Mouse (Mus musculus): ENCODE measurements around the gene Oit3. TPM values are rescaled to one million over a fixed set of nuclear protein-coding genes. Genes with fewer than 3 reads are reported as not detected.
A peak's percentile ranks its signal among the peaks of the same experiment; 100 is the strongest.

Gene Oit3
- polyA plus RNA-seq, 1 experiment from 2014 or later = 0.09 TPM

- no peak for ATAC-seq (ENCODE audit: low FRiP score)
- Histone ChIP-seq H3K4me1 (peaks cover 2% of the 10 kb centered on the region; the same call in 1 of the 2 replicates), H3K9me3 (replicated peaks) (no peaks in the 10 kb centered on the region), H3K9ac (replicated peaks) (no peak overlapping the region), H3K27me3 (replicated peaks) (no peaks in the 10 kb centered on the region), H3K27ac (replicated peaks) (no peak overlapping the region), H3K36me3 (no peaks in the 10 kb centered on the region), H3K4me3 (replicated peaks) (no peak overlapping the region), H3K4me2 (no peak overlapping the region)
- 94% methylated on average over 15 of the region's 15 CpGs for WGBS
Observed at GRCm38 (mm10) chr10:59454631-59455030, 13.1 kb upstream of the Oit3 start.

- ATAC-seq (ENCODE audit: low FRiP score) = peak; percentile 50; the same call in 1 of the 2 replicates
- no peaks in the 10 kb centered on the region for H3K36me3 ChIP-seq
- no peaks in the 10 kb centered on the region for H3K27me3 ChIP-seq (replicated peaks)
- H3K9me3 ChIP-seq (replicated peaks) = no peaks in the 10 kb centered on the region
- no peak overlapping the region for H3K9ac ChIP-seq (replicated peaks)
- WGBS = 40% methylated on average over 5 of the region's 5 CpGs
- no peak overlapping the region for H3K4me2 ChIP-seq
- no peak overlapping the region for H3K4me3 ChIP-seq (replicated peaks)
- no peak overlapping the region for H3K27ac ChIP-seq (replicated peaks)
- peaks cover 2% of the 10 kb centered on the region; the same call in 1 of the 2 replicates for H3K4me1 ChIP-seq
Observed at GRCm38 (mm10) chr10:59451839-59452238, 10.3 kb upstream of the Oit3 start.

GRCm38 (mm10) chr10:59447546-59447945 is 6.0 kb upstream of the Oit3 start:
- H3K4me2 ChIP-seq = no peak overlapping the region
- no peak overlapping the region for H3K27ac ChIP-seq (replicated peaks)
- H3K36me3 ChIP-seq = no peaks in the 10 kb centered on the region
- H3K9ac ChIP-seq (replicated peaks) = no peak overlapping the region
- 86% methylated on average over 9 of the region's 9 CpGs for WGBS
- H3K4me1 ChIP-seq = peaks cover 6% of the 10 kb centered on the region; the same call in 1 of the 2 replicates
- no peak for ATAC-seq (ENCODE audit: low FRiP score)
- H3K4me3 ChIP-seq (replicated peaks) = no peak overlapping the region
- no peaks in the 10 kb centered on the region for H3K27me3 ChIP-seq (replicated peaks)
- no peaks in the 10 kb centered on the region for H3K9me3 ChIP-seq (replicated peaks)

- no peak for ATAC-seq (ENCODE audit: low FRiP score)
- Histone ChIP-seq H3K36me3 (no peaks in the 10 kb centered on the region), H3K27me3 (replicated peaks) (no peaks in the 10 kb centered on the region), H3K27ac (replicated peaks) (no peak overlapping the region), H3K4me3 (replicated peaks) (no peak overlapping the region), H3K4me1 (peaks cover 5% of the 10 kb centered on the region; the same call in 1 of the 2 replicates), H3K9ac (replicated peaks) (no peak overlapping the region), H3K9me3 (replicated peaks) (no peaks in the 10 kb centered on the region), H3K4me2 (no peak overlapping the region)
- 92% methylated on average over 10 of the region's 10 CpGs for WGBS
Observed at GRCm38 (mm10) chr10:59446911-59447437, 5.4 kb upstream of the Oit3 start.

- no peaks in the 10 kb centered on the region for H3K9me3 ChIP-seq (replicated peaks)
- no peak overlapping the region for H3K27ac ChIP-seq (replicated peaks)
- ATAC-seq (ENCODE audit: low FRiP score) = no peak
- no peak overlapping the region for H3K4me3 ChIP-seq (replicated peaks)
- no peak overlapping the region for H3K4me2 ChIP-seq
- WGBS = 32% methylated on average over 8 of the region's 8 CpGs
- H3K4me1 ChIP-seq = 0 out of 2 replicates have a peak, but pooled peaks cover 4% of the 10 kb centered on the region
- H3K27me3 ChIP-seq (replicated peaks) = no peaks in the 10 kb centered on the region
- H3K36me3 ChIP-seq = no peaks in the 10 kb centered on the region
- no peak overlapping the region for H3K9ac ChIP-seq (replicated peaks)
Observed at GRCm38 (mm10) chr10:59444635-59445034, 3.1 kb upstream of the Oit3 start.

- Histone ChIP-seq H3K4me3 (replicated peaks) (no peak overlapping the region), H3K36me3 (no peaks in the 10 kb centered on the region)
- 61% methylated on average over 3 of the region's 3 CpGs for WGBS
Observed at GRCm38 (mm10) chr10:59444106-59444505, 2.5 kb upstream of the Oit3 start.

GRCm38 (mm10) chr10:59443212-59443611 is 1.6 kb upstream of the Oit3 start:
- Histone ChIP-seq H3K27ac (replicated peaks) (no peak overlapping the region), H3K4me2 (no peak overlapping the region), H3K9me3 (replicated peaks) (no peaks in the 10 kb centered on the region), H3K36me3 (no peaks in the 10 kb centered on the region), H3K9ac (replicated peaks) (no peak overlapping the region), H3K4me3 (replicated peaks) (no peak overlapping the region), H3K4me1 (0 out of 2 replicates have a peak, but pooled peaks cover 7% of the 10 kb centered on the region), H3K27me3 (replicated peaks) (no peaks in the 10 kb centered on the region)
- no peak for ATAC-seq (ENCODE audit: low FRiP score)
- 17% methylated on average over 7 of the region's 7 CpGs for WGBS

More at GRCm38 (mm10) chr10:59444106-59444505, 2.5 kb upstream of the Oit3 start:
- ATAC-seq (ENCODE audit: low FRiP score) = no peak
- no peak overlapping the region for H3K9ac ChIP-seq (replicated peaks)
- H3K4me1 ChIP-seq = 0 out of 2 replicates have a peak, but pooled peaks cover 7% of the 10 kb centered on the region
- H3K9me3 ChIP-seq (replicated peaks) = no peaks in the 10 kb centered on the region
- H3K27ac ChIP-seq (replicated peaks) = no peak overlapping the region
- H3K4me2 ChIP-seq = no peak overlapping the region
- H3K27me3 ChIP-seq (replicated peaks) = no peaks in the 10 kb centered on the region

- ATAC-seq (ENCODE audit: low FRiP score) = no peak
- 71% methylated on average over 6 of the region's 6 CpGs for WGBS
- no peaks in the 10 kb centered on the region for H3K27me3 ChIP-seq (replicated peaks)
Observed at GRCm38 (mm10) chr10:59440177-59440576, 1.4 kb downstream of the Oit3 start.

GRCm38 (mm10) chr10:59439508-59439931 is 2.1 kb downstream of the Oit3 start:
- no peaks in the 10 kb centered on the region for H3K36me3 ChIP-seq
- H3K4me3 ChIP-seq (replicated peaks) = no peak overlapping the region
- H3K9ac ChIP-seq (replicated peaks) = no peak overlapping the region
- H3K27me3 ChIP-seq (replicated peaks) = no peaks in the 10 kb centered on the region
- H3K27ac ChIP-seq (replicated peaks) = no peak overlapping the region
- H3K9me3 ChIP-seq (replicated peaks) = no peaks in the 10 kb centered on the region
- H3K4me1 ChIP-seq = 0 out of 2 replicates have a peak, but pooled peaks cover 5% of the 10 kb centered on the region
- WGBS = 65% methylated on average over 5 of the region's 5 CpGs
- H3K4me2 ChIP-seq = no peak overlapping the region
- ATAC-seq (ENCODE audit: low FRiP score) = no peak

More at GRCm38 (mm10) chr10:59440177-59440576, 1.4 kb downstream of the Oit3 start:
- H3K4me2 ChIP-seq = no peak overlapping the region
- H3K27ac ChIP-seq (replicated peaks) = no peak overlapping the region
- no peak overlapping the region for H3K4me3 ChIP-seq (replicated peaks)
- no peak overlapping the region for H3K9ac ChIP-seq (replicated peaks)
- H3K9me3 ChIP-seq (replicated peaks) = no peaks in the 10 kb centered on the region
- H3K36me3 ChIP-seq = no peaks in the 10 kb centered on the region
- H3K4me1 ChIP-seq = 0 out of 2 replicates have a peak, but pooled peaks cover 7% of the 10 kb centered on the region

- ATAC-seq (ENCODE audit: low FRiP score) = no peak
- Histone ChIP-seq H3K27me3 (replicated peaks) (no peaks in the 10 kb centered on the region), H3K4me2 (no peak overlapping the region), H3K36me3 (no peaks in the 10 kb centered on the region), H3K27ac (replicated peaks) (no peak overlapping the region), H3K9ac (replicated peaks) (no peak overlapping the region), H3K9me3 (replicated peaks) (no peaks in the 10 kb centered on the region), H3K4me1 (0 out of 2 replicates have a peak, but pooled peaks cover 3% of the 10 kb centered on the region), H3K4me3 (replicated peaks) (no peak overlapping the region)
- WGBS = 93% methylated on average over 12 of the region's 12 CpGs
Observed at GRCm38 (mm10) chr10:59438651-59439050, 2.9 kb downstream of the Oit3 start.

GRCm38 (mm10) chr10:59435746-59436145 is 5.8 kb downstream of the Oit3 start:
- ATAC-seq (ENCODE audit: low FRiP score) = no peak
- Histone ChIP-seq H3K4me1 (0 out of 2 replicates have a peak, but pooled peaks cover 3% of the 10 kb centered on the region), H3K9ac (replicated peaks) (no peak overlapping the region), H3K9me3 (replicated peaks) (no peaks in the 10 kb centered on the region), H3K36me3 (no peaks in the 10 kb centered on the region), H3K27ac (replicated peaks) (no peak overlapping the region), H3K4me2 (no peak overlapping the region), H3K27me3 (replicated peaks) (no peaks in the 10 kb centered on the region), H3K4me3 (replicated peaks) (no peak overlapping the region)
- WGBS = 98% methylated on average over 18 of the region's 18 CpGs

- no peak overlapping the region for H3K4me3 ChIP-seq (replicated peaks)
- no peak overlapping the region for H3K9ac ChIP-seq (replicated peaks)
- no peak for ATAC-seq (ENCODE audit: low FRiP score)
- H3K9me3 ChIP-seq (replicated peaks) = no peaks in the 10 kb centered on the region
- H3K4me1 ChIP-seq = peaks cover 4% of the 10 kb centered on the region
- no peaks in the 10 kb centered on the region for H3K27me3 ChIP-seq (replicated peaks)
- no peak overlapping the region for H3K27ac ChIP-seq (replicated peaks)
- H3K4me2 ChIP-seq = no peak overlapping the region
- no peaks in the 10 kb centered on the region for H3K36me3 ChIP-seq
- WGBS = 79% methylated on average over 6 of the region's 6 CpGs
Observed at GRCm38 (mm10) chr10:59430701-59431218, 10.8 kb downstream of the Oit3 start.

Data from neural tube, embryonic 15.5 days (tissue).